Mouse (Mus musculus): ENCODE measurements around the gene Ccdc34. TPM values are rescaled to one million over a fixed set of nuclear protein-coding genes. Genes with fewer than 3 reads are reported as not detected.

Ccdc34 gene
- total RNA-seq, 1 experiment, result 14.5 TPM

- no peak overlapping the region for H3K27ac ChIP-seq (ENCODE audit: insufficient read depth, low read depth, low read length, poor library complexity, severe bottlenecking)
- in situ Hi-C loops (cut with MboI; ENCODE audit: low sequenced_read_pairs in 2 of 2, unreplicated experiment in 2 of 2), result no loop called here
Measured at GRCm38 (mm10) chr2:110036265-110036664, 18.6 kb downstream of the Ccdc34 start.

GRCm38 (mm10) chr2:110036665-110037064 lies 19.0 kb downstream of the Ccdc34 start:
- Histone ChIP-seq H3K9ac (ENCODE audit: insufficient read depth, low read depth, low read length, poor library complexity, severe bottlenecking) (no peak overlapping the region), H3K27ac (ENCODE audit: insufficient read depth, low read depth, low read length, poor library complexity, severe bottlenecking) (no peak overlapping the region), H3K9me3 (ENCODE audit: control insufficient read depth, insufficient read depth, low read depth, low read length) (no peaks in the 10 kb centered on the region), H3K4me1 (ENCODE audit: control insufficient read depth in 2 of 2, insufficient read depth in 2 of 2, low read length in 2 of 2, poor library complexity in 1 of 2) (no peaks in the 10 kb centered on the region), H3K36me3 (ENCODE audit: control insufficient read depth, insufficient read depth, low read length, poor library complexity, severe bottlenecking) (peaks cover 2% of the 10 kb centered on the region; the same call in 1 of the 2 replicates), H3K4me3 (ENCODE audit: insufficient read depth in 1 of 2, low read depth in 1 of 2, low read length in 2 of 2, poor library complexity in 1 of 2, severe bottlenecking in 1 of 2) (no peak overlapping the region)
- in situ Hi-C loops (cut with MboI; ENCODE audit: low sequenced_read_pairs in 2 of 2, unreplicated experiment in 2 of 2), result no loop called here
- TF ChIP-seq ZNF384 (IDR thresholded peaks at IDR 0.05; ENCODE audit: low read depth, low read length) (no peak), CHD2 (IDR thresholded peaks at IDR 0.05; ENCODE audit: low read depth, low read length) (no peak), MAFK (IDR thresholded peaks at IDR 0.05; ENCODE audit: insufficient read depth, low read depth, low read length) (no peak), ZC3H11A (IDR thresholded peaks at IDR 0.05; ENCODE audit: borderline replicate concordance, low read depth, low read length) (no peak), HCFC1 (IDR thresholded peaks at IDR 0.05; ENCODE audit: borderline replicate concordance, insufficient read depth, low read length) (no peak)
- DNase-seq (ENCODE audit: low read depth, low spot score), result no peak

More at GRCm38 (mm10) chr2:110036265-110036664, 18.6 kb downstream of the Ccdc34 start:
- H3K9me3 ChIP-seq (ENCODE audit: control insufficient read depth, insufficient read depth, low read depth, low read length), result no peaks in the 10 kb centered on the region
- no peak overlapping the region for H3K4me3 ChIP-seq (ENCODE audit: insufficient read depth in 1 of 2, low read depth in 1 of 2, low read length in 2 of 2, poor library complexity in 1 of 2, severe bottlenecking in 1 of 2)
- no peak overlapping the region for H3K9ac ChIP-seq (ENCODE audit: insufficient read depth, low read depth, low read length, poor library complexity, severe bottlenecking)
- TF ChIP-seq ZNF384 (IDR thresholded peaks at IDR 0.05; ENCODE audit: low read depth, low read length), result no peak
- no peak for TF ChIP-seq MAFK (IDR thresholded peaks at IDR 0.05; ENCODE audit: insufficient read depth, low read depth, low read length)
- no peak for TF ChIP-seq HCFC1 (IDR thresholded peaks at IDR 0.05; ENCODE audit: borderline replicate concordance, insufficient read depth, low read length)
- no peak for TF ChIP-seq CHD2 (IDR thresholded peaks at IDR 0.05; ENCODE audit: low read depth, low read length)
- no peak for TF ChIP-seq ZC3H11A (IDR thresholded peaks at IDR 0.05; ENCODE audit: borderline replicate concordance, low read depth, low read length)
- DNase-seq (ENCODE audit: low read depth, low spot score), result no peak
- H3K36me3 ChIP-seq (ENCODE audit: control insufficient read depth, insufficient read depth, low read length, poor library complexity, severe bottlenecking), result no peaks in the 10 kb centered on the region
- no peaks in the 10 kb centered on the region for H3K4me1 ChIP-seq (ENCODE audit: control insufficient read depth in 2 of 2, insufficient read depth in 2 of 2, low read length in 2 of 2, poor library complexity in 1 of 2)

GRCm38 (mm10) chr2:110037221-110037620 lies 19.6 kb downstream of the Ccdc34 start:
- Histone ChIP-seq H3K36me3 (ENCODE audit: control insufficient read depth, insufficient read depth, low read length, poor library complexity, severe bottlenecking) (peaks cover 3% of the 10 kb centered on the region; the same call in 1 of the 2 replicates), H3K9me3 (ENCODE audit: control insufficient read depth, insufficient read depth, low read depth, low read length) (no peaks in the 10 kb centered on the region), H3K4me1 (ENCODE audit: control insufficient read depth in 2 of 2, insufficient read depth in 2 of 2, low read length in 2 of 2, poor library complexity in 1 of 2) (no peaks in the 10 kb centered on the region), H3K9ac (ENCODE audit: insufficient read depth, low read depth, low read length, poor library complexity, severe bottlenecking) (no peak overlapping the region), H3K4me3 (ENCODE audit: insufficient read depth in 1 of 2, low read depth in 1 of 2, low read length in 2 of 2, poor library complexity in 1 of 2, severe bottlenecking in 1 of 2) (no peak overlapping the region), H3K27ac (ENCODE audit: insufficient read depth, low read depth, low read length, poor library complexity, severe bottlenecking) (no peak overlapping the region)
- no peak for DNase-seq (ENCODE audit: low read depth, low spot score)
- TF ChIP-seq MAFK (IDR thresholded peaks at IDR 0.05; ENCODE audit: insufficient read depth, low read depth, low read length) (no peak), ZC3H11A (IDR thresholded peaks at IDR 0.05; ENCODE audit: borderline replicate concordance, low read depth, low read length) (no peak), HCFC1 (IDR thresholded peaks at IDR 0.05; ENCODE audit: borderline replicate concordance, insufficient read depth, low read length) (no peak), CHD2 (IDR thresholded peaks at IDR 0.05; ENCODE audit: low read depth, low read length) (no peak), ZNF384 (IDR thresholded peaks at IDR 0.05; ENCODE audit: low read depth, low read length) (no peak)
- in situ Hi-C loops (cut with MboI; ENCODE audit: low sequenced_read_pairs in 2 of 2, unreplicated experiment in 2 of 2), result no loop called here

DNA sequence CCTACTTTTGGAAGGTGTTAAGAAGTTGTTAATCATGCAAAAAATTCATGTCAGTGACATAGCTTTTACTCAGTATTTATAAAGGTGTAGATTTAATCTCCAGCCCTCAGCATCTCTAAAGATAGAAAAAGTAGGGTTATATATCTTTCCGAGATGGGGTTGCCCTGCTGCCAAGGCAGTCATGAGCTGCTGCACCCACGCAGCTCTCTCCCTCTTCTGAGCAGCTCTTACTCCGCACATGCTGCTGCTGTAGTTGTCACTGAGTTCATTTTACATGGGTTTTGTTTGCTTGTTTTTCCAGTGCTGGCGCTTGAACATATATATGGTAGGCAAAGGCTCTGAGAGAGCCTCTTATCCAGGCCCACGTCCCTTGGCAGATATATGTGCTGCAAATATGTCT lies 20.7 kb downstream of the Ccdc34 start:
- in situ Hi-C loops (cut with MboI; ENCODE audit: low sequenced_read_pairs in 2 of 2, unreplicated experiment in 2 of 2), result no loop called here
- TF ChIP-seq ZNF384 (IDR thresholded peaks at IDR 0.05; ENCODE audit: low read depth, low read length) (no peak), ZC3H11A (IDR thresholded peaks at IDR 0.05; ENCODE audit: borderline replicate concordance, low read depth, low read length) (no peak), HCFC1 (IDR thresholded peaks at IDR 0.05; ENCODE audit: borderline replicate concordance, insufficient read depth, low read length) (no peak), MAFK (IDR thresholded peaks at IDR 0.05; ENCODE audit: insufficient read depth, low read depth, low read length) (no peak), CHD2 (IDR thresholded peaks at IDR 0.05; ENCODE audit: low read depth, low read length) (no peak)
- no peak overlapping the region for H3K9ac ChIP-seq (ENCODE audit: insufficient read depth, low read depth, low read length, poor library complexity, severe bottlenecking)
- H3K36me3 ChIP-seq (ENCODE audit: control insufficient read depth, insufficient read depth, low read length, poor library complexity, severe bottlenecking), result peaks cover 3% of the 10 kb centered on the region; the same call in 1 of the 2 replicates
- no peak overlapping the region for H3K4me3 ChIP-seq (ENCODE audit: insufficient read depth in 1 of 2, low read depth in 1 of 2, low read length in 2 of 2, poor library complexity in 1 of 2, severe bottlenecking in 1 of 2)
- no peaks in the 10 kb centered on the region for H3K9me3 ChIP-seq (ENCODE audit: control insufficient read depth, insufficient read depth, low read depth, low read length)
- no peak for DNase-seq (ENCODE audit: low read depth, low spot score)
- no peak overlapping the region for H3K27ac ChIP-seq (ENCODE audit: insufficient read depth, low read depth, low read length, poor library complexity, severe bottlenecking)
- H3K4me1 ChIP-seq (ENCODE audit: control insufficient read depth in 2 of 2, insufficient read depth in 2 of 2, low read length in 2 of 2, poor library complexity in 1 of 2), result no peaks in the 10 kb centered on the region
